19 mouse cellular contexts compared by ENCODE assay signal in genomic region chr10:67309483-67310138, GRCm38 (mm10).
"Had no signal": no experiment of that assay in that cellular context is flagged by ENCODE, and none has a peak within 500 bp of the region (broad histone marks: within the 10 kb centered on the region; RNA-seq: fewer than 3 reads in every experiment).

No protein-coding gene starts in this region.

- H3K27ac ChIP-seq: kidney, embryonic 15.5 days; layer of hippocampus, adult 2 months; left cerebral cortex, adult 2 months; liver, embryonic 12.5 days; liver, embryonic 15.5 days; lung, embryonic 15.5 days; midbrain, embryonic 10.5 days; midbrain, embryonic 13.5 days had no signal

- H3K4me3 ChIP-seq: kidney, embryonic 15.5 days; layer of hippocampus, adult 2 months; left cerebral cortex, adult 2 months; liver, embryonic 12.5 days; liver, embryonic 15.5 days; lung, embryonic 15.5 days; midbrain, embryonic 10.5 days; midbrain, embryonic 13.5 days had no signal

- H3K27me3 ChIP-seq: kidney, embryonic 15.5 days; liver, embryonic 12.5 days; liver, embryonic 15.5 days; lung, embryonic 15.5 days; megakaryocyte, embryonic 14.5 days; midbrain, embryonic 13.5 days had no signal

- H3K9me3 ChIP-seq: kidney, embryonic 15.5 days; liver, embryonic 12.5 days; liver, embryonic 15.5 days; lung, embryonic 15.5 days; megakaryocyte, embryonic 14.5 days; midbrain, embryonic 10.5 days; midbrain, embryonic 13.5 days had no signal

- DNase-seq: kidney, adult 8-10 months; kidney, postnatal 25 days; layer of hippocampus, adult 9-11 months; lung, adult 18-20 months; lung, postnatal 10 days; lung, postnatal 36 days; thymus, adult 18-20 months; thymus, postnatal 14 days; thymus, postnatal 4 days had no signal

- H3K4me2 ChIP-seq: kidney, embryonic 15.5 days; liver, embryonic 12.5 days; liver, embryonic 15.5 days; lung, embryonic 15.5 days; midbrain, embryonic 13.5 days had no signal

- ATAC-seq: liver, embryonic 12.5 days; midbrain, embryonic 13.5 days; midbrain, embryonic 16.5 days had no signal

- H3K36me3 ChIP-seq: kidney, embryonic 15.5 days; liver, embryonic 12.5 days; liver, embryonic 15.5 days; lung, embryonic 15.5 days; midbrain, embryonic 10.5 days; midbrain, embryonic 13.5 days had no signal

- H3K4me1 ChIP-seq: liver, embryonic 12.5 days; liver, embryonic 15.5 days; lung, embryonic 15.5 days; midbrain, embryonic 10.5 days; midbrain, embryonic 13.5 days had no signal

- H3K9ac ChIP-seq: kidney, embryonic 15.5 days; liver, embryonic 12.5 days; liver, embryonic 15.5 days; lung, embryonic 15.5 days; midbrain, embryonic 13.5 days had no signal
